Mouse (Mus musculus): ENCODE results near the gene Enpp5.

GRCm38 (mm10) chr17:44136018-44136417 lies 57.4 kb downstream of the Enpp5 start:
- TF ChIP-seq CTCF (conservative IDR thresholded peaks at IDR 0.05; ENCODE audit: insufficient read depth, insufficient read length, low read depth, low read length) (no peak), POLR2A (IDR thresholded peaks at IDR 0.05; ENCODE audit: low read depth, low read length) (no peak)

Data from kidney, adult 2 months (tissue).